Mouse (Mus musculus): ENCODE results near the gene Tph2.

- TF ChIP-seq POLR2A (IDR thresholded peaks at IDR 0.05; ENCODE audit: low read depth, low read length) (no peak), CTCF (IDR thresholded peaks at IDR 0.05; ENCODE audit: borderline replicate concordance, insufficient read depth, low read length) (no peak)
Observed at GRCm38 (mm10) chr10:115050178-115050577, 134.6 kb downstream of the Tph2 start.
